Mouse (Mus musculus) testis, postnatal 10 days (tissue): ENCODE data around the gene Stk17b.
"Not testable (repeated sequence)": the region's sequence is repeated elsewhere in the genome, so short reads cannot be mapped to it uniquely, and the experiment has no call there.

ENCODE experiments used
- DNase-seq: peaks from one replicate; pipeline ENCODE4 v3.0.0; 2021; ENCODE audit warnings: low spot score

The Stk17b gene

GRCm38 (mm10) chr1:53728489-53729225 is 56.4 kb downstream of the Stk17b start:
- no peak for DNase-seq

GRCm38 (mm10) chr1:53726883-53727282 is 58.1 kb downstream of the Stk17b start:
- no peak for DNase-seq

GRCm38 (mm10) chr1:53721353-53721752 is 63.7 kb downstream of the Stk17b start:
- no peak for DNase-seq

- no peak for DNase-seq
These were observed 64.2 kb downstream of the Stk17b start for GRCm38 (mm10) chr1:53720601-53721351.

- DNase-seq, result no peak
These were observed 69.0 kb downstream of the Stk17b start for GRCm38 (mm10) chr1:53715966-53716515.

- no peak for DNase-seq
These were observed 69.6 kb downstream of the Stk17b start for GRCm38 (mm10) chr1:53715446-53715845.

GRCm38 (mm10) chr1:53713383-53713782 is 71.6 kb downstream of the Stk17b start:
- not testable (repeated sequence) for DNase-seq

- no peak for DNase-seq
These were observed 74.0 kb downstream of the Stk17b start for GRCm38 (mm10) chr1:53711069-53711468.

GRCm38 (mm10) chr1:53709602-53710001 is 75.4 kb downstream of the Stk17b start:
- DNase-seq, result not testable (repeated sequence)

- peak; percentile 54 for DNase-seq
These were observed 78.3 kb downstream of the Stk17b start, which contains the start of gene Dnah7a for GRCm38 (mm10) chr1:53706431-53707361. Gene Dnah7a, minus strand, starts transcription at chr1:53706784.
